Mouse (Mus musculus) liver, postnatal 0 days (tissue): ENCODE measurements at regions not wholly inside any gene's neighbourhood (a gene's known extent, or its start where the extent isn't known, plus 50 kb on each side); places are given as distances from the start of the nearest gene placed in this dataset.
A peak's percentile ranks its signal among the peaks of the same experiment; 100 is the strongest.

Experiments
- ATAC-seq: fragments of 200-750 bp; cut with Nextera tagmentation; 2 replicates; pipeline ENCODE4 v1.8.0; 2017; ENCODE audit warnings: mild to moderate bottlenecking, moderate library complexity
- DNase-seq: peaks from one replicate; pipeline ENCODE4 v3.0.0-alpha.2; 2016
- H3K27ac ChIP-seq: fragments of 300-500 bp; sonication (generic); 2 replicates; pipeline ENCODE4 v1.5.1; 2014; ENCODE audit warnings: antibody characterized with exemption, moderate library complexity, mild to moderate bottlenecking, low read depth
- H3K27me3 ChIP-seq: fragments of 300-500 bp; sonication (generic); 2 replicates; pipeline ENCODE4 v1.6.1; 2014; ENCODE audit warnings: low read length, control low read depth, mixed read lengths; ENCODE audit not compliant: insufficient read depth
- H3K36me3 ChIP-seq: fragments of 300-500 bp; sonication (generic); replicated peaks from 2 replicates; pipeline ENCODE4 v1.6.1; 2014; ENCODE audit warnings: mild to moderate bottlenecking, control low read depth, low read length, moderate library complexity, mixed read lengths; ENCODE audit not compliant: insufficient read depth
- H3K4me1 ChIP-seq: fragments of 300-500 bp; sonication (generic); 2 replicates; pipeline ENCODE4 v1.6.1; 2014; ENCODE audit warnings: antibody characterized with exemption, mild to moderate bottlenecking, control low read depth; ENCODE audit not compliant: insufficient read depth
- H3K4me2 ChIP-seq: fragments of 300-500 bp; sonication (generic); 2 replicates; pipeline ENCODE4 v1.6.1; 2014; ENCODE audit warnings: low read depth, mild to moderate bottlenecking, low read length, moderate library complexity, mixed read lengths
- H3K4me3 ChIP-seq: fragments of 300-500 bp; sonication (generic); 2 replicates; pipeline ENCODE4 v1.5.1; 2014; ENCODE audit warnings: low read depth, low read length
- H3K9ac ChIP-seq: fragments of 300-500 bp; sonication (generic); replicated peaks from 2 replicates; pipeline ENCODE4 v1.6.1; 2014; ENCODE audit warnings: mild to moderate bottlenecking, moderate library complexity
- H3K9me3 ChIP-seq: fragments of 300-500 bp; sonication (generic); 2 replicates; pipeline ENCODE4 v1.6.1; 2016; ENCODE audit warnings: mild to moderate bottlenecking, control low read depth, low read length, mixed read lengths
- CTCF ChIP-seq: sonication (generic); IDR thresholded peaks from 2 replicates; pipeline ENCODE4 v1.5.1; 2016; ENCODE audit warnings: antibody characterized with exemption, low read depth
- EP300 ChIP-seq: IDR thresholded peaks from 2 replicates; pipeline ENCODE4 v1.6.1; 2016; ENCODE audit warnings: antibody characterized with exemption, low read depth, mild to moderate bottlenecking
- WGBS: fragments of 180-500 bp; shearing (Covaris S2); extraction: QIAGEN DNeasy Blood & Tissue Kit; methylation state at CpG from one replicate; pipeline ENCODE4 v1.1.7; 2014; ENCODE audit not compliant: insufficient replicate concordance; 5-methylcytosine and 5-hydroxymethylcytosine counted together

- Histone ChIP-seq H3K4me3 (no peak overlapping the region), H3K4me2 (no peak overlapping the region), H3K27ac (no peak overlapping the region), H3K9ac (no peak overlapping the region), H3K9me3 (no peaks in the 10 kb centered on the region), H3K4me1 (no peaks in the 10 kb centered on the region), H3K36me3 (no peaks in the 10 kb centered on the region), H3K27me3 (no peaks in the 10 kb centered on the region)
- peak; percentile 26 for DNase-seq
- 10% methylated on average over 5 of the region's 5 CpGs for WGBS
- no peak for ATAC-seq
- TF ChIP-seq CTCF, result peak; percentile 64
- no peak for TF ChIP-seq EP300
Observed at GRCm38 (mm10) chrX:107477066-107477465, 73.9 kb upstream of the Itm2a start.

GRCm38 (mm10) chrX:107469242-107469641, 66.1 kb upstream of the Itm2a start:
- no peaks in the 10 kb centered on the region for H3K9me3 ChIP-seq
- TF ChIP-seq CTCF (no peak), EP300 (no peak)
- WGBS, result 63% methylated on average over 3 of the region's 3 CpGs
- H3K4me2 ChIP-seq, result no peak overlapping the region
- H3K27me3 ChIP-seq, result no peaks in the 10 kb centered on the region
- no peak for ATAC-seq
- H3K4me3 ChIP-seq, result no peak overlapping the region
- H3K9ac ChIP-seq, result no peak overlapping the region
- DNase-seq, result no peak
- no peaks in the 10 kb centered on the region for H3K4me1 ChIP-seq
- no peaks in the 10 kb centered on the region for H3K36me3 ChIP-seq
- H3K27ac ChIP-seq, result no peak overlapping the region
